In genomic region chrX:53166901-53167525, GRCm38 (mm10) we compare ENCODE assay signal across 10 mouse cellular contexts.
A peak's percentile ranks its signal among the peaks of the same experiment; 100 is the strongest.
DNase-seq lines count a peak whose midpoint lies in the region; ATAC-seq and TF ChIP-seq lines count a peak whose summit lies in the region.
"Had no signal": no experiment of that assay in that cellular context is flagged by ENCODE, and none has a peak within 500 bp of the region (broad histone marks: within the 10 kb centered on the region; RNA-seq: fewer than 3 reads in every experiment).

No protein-coding gene starts in this region.

- H3K79me2 ChIP-seq in myocyte (ENCODE audit: control insufficient read depth, insufficient read depth) = no peaks in the 10 kb centered on the region

- no peak for ATAC-seq in liver, postnatal 0 days
- ATAC-seq in heart, embryonic 13.5 days (ENCODE audit: extremely low read depth, insufficient number of reproducible peaks, low FRiP score, low TSS enrichment) = peak; percentile 63

- no peak for TF ChIP-seq POLR2A in myocyte (IDR thresholded peaks at IDR 0.05; ENCODE audit: insufficient read length, low read depth)

- H3K36me3 ChIP-seq in liver, postnatal 0 days (replicated peaks; ENCODE audit: insufficient read depth, low read length) = no peaks in the 10 kb centered on the region
- no peaks in the 10 kb centered on the region for H3K36me3 ChIP-seq in heart, embryonic 13.5 days
- H3K36me3 ChIP-seq in myocyte (ENCODE audit: control insufficient read depth, insufficient read depth) = no peaks in the 10 kb centered on the region

- no peak overlapping the region for H3K4me3 ChIP-seq in liver, postnatal 0 days (ENCODE audit: low read depth, low read length)
- H3K4me3 ChIP-seq in heart, embryonic 13.5 days = no peak overlapping the region
- H3K4me3 ChIP-seq in myocyte = no peak overlapping the region
- H3K4me3 ChIP-seq: layer of hippocampus, adult 2 months had no signal

- no peak overlapping the region for H3K27ac ChIP-seq in liver, postnatal 0 days (ENCODE audit: low read depth)
- peak overlapping the region; percentile 93 for H3K27ac ChIP-seq in heart, embryonic 13.5 days (replicated peaks)
- H3K27ac ChIP-seq: layer of hippocampus, adult 2 months had no signal

- 45% methylated on average over 4 of the region's 4 CpGs for WGBS in liver, postnatal 0 days (ENCODE audit: insufficient replicate concordance)
- 16% methylated on average over 4 of the region's 4 CpGs for WGBS in heart, embryonic 13.5 days

- no peaks in the 10 kb centered on the region for H3K9me3 ChIP-seq in liver, postnatal 0 days (ENCODE audit: low read length)
- no peaks in the 10 kb centered on the region for H3K9me3 ChIP-seq in heart, embryonic 13.5 days

- TF ChIP-seq CTCF in liver, postnatal 0 days (IDR thresholded peaks at IDR 0.05; ENCODE audit: low read depth) = no peak

- H3K4me1 ChIP-seq in liver, postnatal 0 days (ENCODE audit: insufficient read depth) = 0 out of 2 replicates have a peak, but pooled peaks cover 3% of the 10 kb centered on the region
- H3K4me1 ChIP-seq in heart, embryonic 13.5 days = peaks cover 34% of the 10 kb centered on the region

- no peaks in the 10 kb centered on the region for H3K27me3 ChIP-seq in liver, postnatal 0 days (ENCODE audit: insufficient read depth, low read length)
- no peaks in the 10 kb centered on the region for H3K27me3 ChIP-seq in heart, embryonic 13.5 days (replicated peaks)
- H3K27me3 ChIP-seq in myocyte (ENCODE audit: control insufficient read depth, insufficient read depth, insufficient read length) = no peaks in the 10 kb centered on the region

- DNase-seq in liver = peak; percentile 6
- no peak for DNase-seq in liver, postnatal 0 days
- peak; percentile 5 for DNase-seq in embryo, embryonic 11 days
- no peak for DNase-seq in neural tube, embryonic 10.5 days (ENCODE audit: extremely low spot score, low spot score)
- DNase-seq in spleen, adult 18-20 months = no peak
- DNase-seq in frontal cortex, postnatal 14 days (ENCODE audit: low spot score in 2 of 2) = no peak
- DNase-seq: cerebellum, adult 8-10 months had no signal

- no peak for TF ChIP-seq EP300 in liver, postnatal 0 days (IDR thresholded peaks at IDR 0.05; ENCODE audit: low read depth)

- H3K4me2 ChIP-seq in liver, postnatal 0 days (ENCODE audit: low read depth, low read length) = no peak overlapping the region
- no peak overlapping the region for H3K4me2 ChIP-seq in heart, embryonic 13.5 days
- H3K4me2 ChIP-seq in myocyte (ENCODE audit: low read depth) = peak overlapping the region; percentile 24

- no peak overlapping the region for H3K9ac ChIP-seq in liver, postnatal 0 days (replicated peaks)
- peak overlapping the region; percentile 44; the same call in 1 of the 2 replicates for H3K9ac ChIP-seq in heart, embryonic 13.5 days

- H3ac ChIP-seq in myocyte (ENCODE audit: control insufficient read depth, insufficient read length) = no peak overlapping the region

TF ChIP-seq in myocyte, 11 proteins besides CTCF, POLR2A, EP300 and RAD21:
- no peak for TF ChIP-seq REST (IDR thresholded peaks at IDR 0.05; ENCODE audit: insufficient read depth, insufficient read length)
- no peak for TF ChIP-seq TCF3 (IDR thresholded peaks at IDR 0.05; ENCODE audit: insufficient read length, low read depth)
- no peak for TF ChIP-seq MYOG (IDR thresholded peaks at IDR 0.05; ENCODE audit: control insufficient read depth in 1 of 3, insufficient read depth in 1 of 3, insufficient read length in 2 of 3, low read depth in 2 of 3)
- no peak for TF ChIP-seq CEBPB (IDR thresholded peaks at IDR 0.05; ENCODE audit: insufficient read depth, poor library complexity, severe bottlenecking)
- no peak for TF ChIP-seq USF1 (IDR thresholded peaks at IDR 0.05; ENCODE audit: low read depth)
- no peak for TF ChIP-seq TCF12 (IDR thresholded peaks at IDR 0.05; ENCODE audit: insufficient read depth, poor library complexity, severe bottlenecking)
- TF ChIP-seq E2F4 (IDR thresholded peaks at IDR 0.05; ENCODE audit: insufficient read depth) = no peak
- no peak for TF ChIP-seq POLR2AphosphoS2 (IDR thresholded peaks at IDR 0.05; ENCODE audit: insufficient read length, low read depth)
- no peak for TF ChIP-seq SRF (IDR thresholded peaks at IDR 0.05; ENCODE audit: control insufficient read depth, insufficient read length, low read depth)
- TF ChIP-seq MAX (IDR thresholded peaks at IDR 0.05; ENCODE audit: low read depth) = no peak
- no peak for TF ChIP-seq MYOD1 (IDR thresholded peaks at IDR 0.05; ENCODE audit: control insufficient read depth in 1 of 3, insufficient read length in 2 of 3, low read depth in 2 of 3)

Comparison
In these comparisons a context has a peak if more than half of its experiments do, and no peak if none do; other contexts are left out.
1. DNase-seq: peak in liver (single experiment) and embryo, embryonic 11 days (single experiment); none in liver, postnatal 0 days (single experiment), neural tube, embryonic 10.5 days (single experiment), spleen, adult 18-20 months (0 of 2) and frontal cortex, postnatal 14 days (0 of 2).